ENCODE assay signal across 7 mouse cellular contexts in the genomic region with DNA sequence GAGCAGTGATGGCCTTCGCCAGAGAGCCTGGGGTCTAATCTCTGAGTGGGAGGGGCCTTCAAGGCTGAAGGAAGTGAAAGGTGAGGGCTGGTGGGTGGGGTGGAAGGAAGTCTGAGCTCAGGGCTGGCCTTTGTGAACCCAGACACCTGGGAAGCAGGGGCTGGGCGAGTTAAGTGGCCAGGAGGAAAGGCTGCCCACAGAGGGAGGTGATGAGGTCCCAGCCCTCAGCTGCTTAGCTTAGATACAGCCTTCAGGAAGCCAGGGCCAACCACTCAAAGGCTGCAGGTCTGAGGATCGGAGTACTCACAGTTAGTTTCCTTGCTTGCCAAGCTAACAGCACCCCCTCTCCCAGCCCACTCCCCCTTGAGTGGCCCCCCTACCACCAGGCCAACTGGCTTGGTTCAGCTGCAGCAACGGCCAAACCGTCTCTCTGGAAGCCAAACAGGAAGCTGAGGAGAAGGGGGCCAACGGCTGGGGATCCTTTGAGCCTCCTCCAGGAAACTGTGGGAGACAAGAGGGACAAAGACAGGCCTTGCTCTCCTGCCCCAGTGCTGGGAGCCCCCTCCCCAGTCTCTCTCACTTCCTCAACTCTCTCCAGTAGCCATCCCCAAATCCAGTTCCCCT. TPM values are rescaled to one million over a fixed set of nuclear protein-coding genes. Genes with fewer than 3 reads are reported as not detected.
DNase-seq lines count a peak whose midpoint lies in the region; ATAC-seq and TF ChIP-seq lines count a peak whose summit lies in the region.

No protein-coding gene starts in this region.

- 12% methylated on average over 6 of the region's 6 CpGs for WGBS in lung, embryonic 16.5 days
- 30% methylated on average over 6 of the region's 6 CpGs for WGBS in embryonic facial prominence, embryonic 11.5 days
- 25% methylated on average over 6 of the region's 6 CpGs for WGBS in heart, embryonic 11.5 days (ENCODE audit: insufficient replicate concordance)
- 19% methylated on average over 6 of the region's 6 CpGs for WGBS in liver, embryonic 11.5 days
- 24% methylated on average over 6 of the region's 6 CpGs for WGBS in stomach, postnatal 0 days

- TF ChIP-seq EP300 in stomach, postnatal 0 days (optimal IDR thresholded peaks at IDR 0.05), result no peak

- no peak for DNase-seq in lung, postnatal 25 days (ENCODE audit: low spot score)
- DNase-seq in embryonic facial prominence, embryonic 11.5 days (ENCODE audit: low spot score), result no peak
- DNase-seq in liver, embryonic 11.5 days (ENCODE audit: low spot score), result peak; percentile 39
- DNase-seq in stomach, postnatal 0 days (ENCODE audit: low spot score), result peak; percentile 63
- DNase-seq in frontal cortex, postnatal 36 days (ENCODE audit: low spot score in 2 of 2), result no peak

- ATAC-seq in lung, embryonic 16.5 days (ENCODE audit: low read depth), result peak; percentile 18
- 0 out of 2 replicates have a peak, but pooled peaks have one; percentile 17 for ATAC-seq in embryonic facial prominence, embryonic 11.5 days (replicated peaks; ENCODE audit: insufficient number of reproducible peaks, low FRiP score, low TSS enrichment, low read depth)
- ATAC-seq in heart, embryonic 11.5 days (replicated peaks; ENCODE audit: insufficient number of reproducible peaks, low FRiP score, low TSS enrichment), result peak; percentile 35; the same call in 1 of the 2 replicates
- ATAC-seq in liver, embryonic 11.5 days (replicated peaks; ENCODE audit: low FRiP score), result peak; percentile 32; the same call in 1 of the 2 replicates
- peak; percentile 36 for ATAC-seq in stomach, postnatal 0 days (ENCODE audit: low FRiP score, low TSS enrichment)

- peak overlapping the region; percentile 43 for H3K27ac ChIP-seq in lung, embryonic 16.5 days (ENCODE audit: low read length)
- no peak overlapping the region for H3K27ac ChIP-seq in embryonic facial prominence, embryonic 11.5 days (replicated peaks; ENCODE audit: low read depth, low read length)
- no peak overlapping the region for H3K27ac ChIP-seq in heart, embryonic 11.5 days (ENCODE audit: low read depth, low read length)
- peak overlapping the region; percentile 60 for H3K27ac ChIP-seq in liver, embryonic 11.5 days (ENCODE audit: low read depth, low read length)
- H3K27ac ChIP-seq in stomach, postnatal 0 days (replicated peaks), result peak overlapping the region; percentile 65

- no peaks in the 10 kb centered on the region for H3K9me3 ChIP-seq in lung, embryonic 16.5 days (ENCODE audit: control insufficient read depth, low read length)
- no peaks in the 10 kb centered on the region for H3K9me3 ChIP-seq in embryonic facial prominence, embryonic 11.5 days (replicated peaks; ENCODE audit: control insufficient read depth, low read length)
- no peaks in the 10 kb centered on the region for H3K9me3 ChIP-seq in heart, embryonic 11.5 days (replicated peaks; ENCODE audit: control insufficient read depth, low read length)
- H3K9me3 ChIP-seq in liver, embryonic 11.5 days (ENCODE audit: control insufficient read depth, low read length), result no peaks in the 10 kb centered on the region
- no peaks in the 10 kb centered on the region for H3K9me3 ChIP-seq in stomach, postnatal 0 days (ENCODE audit: control insufficient read depth, low read length)

- H3K4me2 ChIP-seq in lung, embryonic 16.5 days (ENCODE audit: low read depth, low read length), result no peak overlapping the region
- no peak overlapping the region for H3K4me2 ChIP-seq in embryonic facial prominence, embryonic 11.5 days (ENCODE audit: low read depth, low read length)
- H3K4me2 ChIP-seq in heart, embryonic 11.5 days, result no peak overlapping the region
- no peak overlapping the region for H3K4me2 ChIP-seq in liver, embryonic 11.5 days
- H3K4me2 ChIP-seq in stomach, postnatal 0 days (replicated peaks; ENCODE audit: low read depth), result no peak overlapping the region

- TF ChIP-seq CTCF in stomach, postnatal 0 days (IDR thresholded peaks at IDR 0.05; ENCODE audit: low read depth), result 0 out of 2 replicates have a peak, but pooled peaks have one; percentile 5

- no peak overlapping the region for H3K4me3 ChIP-seq in lung, embryonic 16.5 days (ENCODE audit: low read length)
- no peak overlapping the region for H3K4me3 ChIP-seq in embryonic facial prominence, embryonic 11.5 days (ENCODE audit: low read depth, low read length)
- no peak overlapping the region for H3K4me3 ChIP-seq in heart, embryonic 11.5 days (ENCODE audit: low read depth, low read length)
- no peak overlapping the region for H3K4me3 ChIP-seq in liver, embryonic 11.5 days (ENCODE audit: low read depth, low read length)
- H3K4me3 ChIP-seq in stomach, postnatal 0 days (ENCODE audit: low read depth, low read length), result no peak overlapping the region

- H3K27me3 ChIP-seq in lung, embryonic 16.5 days (ENCODE audit: control insufficient read depth, insufficient read depth, low read depth, low read length), result no peaks in the 10 kb centered on the region
- no peaks in the 10 kb centered on the region for H3K27me3 ChIP-seq in embryonic facial prominence, embryonic 11.5 days (ENCODE audit: control insufficient read depth, insufficient read depth, low read length)
- H3K27me3 ChIP-seq in heart, embryonic 11.5 days (ENCODE audit: control insufficient read depth, insufficient read depth, low read length), result no peaks in the 10 kb centered on the region
- H3K27me3 ChIP-seq in liver, embryonic 11.5 days (replicated peaks; ENCODE audit: control insufficient read depth, insufficient read depth, low read length), result no peaks in the 10 kb centered on the region
- H3K27me3 ChIP-seq in stomach, postnatal 0 days (ENCODE audit: control insufficient read depth, insufficient read depth, low read length), result no peaks in the 10 kb centered on the region

- H3K4me1 ChIP-seq in lung, embryonic 16.5 days (replicated peaks; ENCODE audit: control insufficient read depth, insufficient read depth, low read length), result peaks cover 31% of the 10 kb centered on the region
- no peaks in the 10 kb centered on the region for H3K4me1 ChIP-seq in embryonic facial prominence, embryonic 11.5 days (ENCODE audit: control insufficient read depth, insufficient read depth, low read length)
- H3K4me1 ChIP-seq in heart, embryonic 11.5 days (ENCODE audit: control insufficient read depth, insufficient read depth, low read length), result peaks cover 29% of the 10 kb centered on the region
- peaks cover 38% of the 10 kb centered on the region for H3K4me1 ChIP-seq in liver, embryonic 11.5 days (replicated peaks; ENCODE audit: control insufficient read depth, insufficient read depth, low read length)
- H3K4me1 ChIP-seq in stomach, postnatal 0 days (replicated peaks; ENCODE audit: control insufficient read depth, insufficient read depth), result peaks cover 6% of the 10 kb centered on the region; the same call in 1 of the 2 replicates

- H3K9ac ChIP-seq in lung, embryonic 16.5 days (ENCODE audit: low read length), result peak overlapping the region; percentile 40
- no peak overlapping the region for H3K9ac ChIP-seq in embryonic facial prominence, embryonic 11.5 days (replicated peaks; ENCODE audit: low read length)
- no peak overlapping the region; the same call in 1 of the 2 replicates for H3K9ac ChIP-seq in heart, embryonic 11.5 days (ENCODE audit: low read depth, low read length)
- no peak overlapping the region for H3K9ac ChIP-seq in liver, embryonic 11.5 days (ENCODE audit: low read depth, low read length)
- H3K9ac ChIP-seq in stomach, postnatal 0 days (ENCODE audit: low read length), result no peak overlapping the region; the same call in 1 of the 2 replicates

- H3K36me3 ChIP-seq in lung, embryonic 16.5 days (ENCODE audit: control insufficient read depth, insufficient read depth, low read length), result no peaks in the 10 kb centered on the region
- H3K36me3 ChIP-seq in embryonic facial prominence, embryonic 11.5 days (replicated peaks; ENCODE audit: control insufficient read depth, insufficient read depth, low read depth, low read length), result no peaks in the 10 kb centered on the region
- H3K36me3 ChIP-seq in heart, embryonic 11.5 days (ENCODE audit: control insufficient read depth, insufficient read depth, low read length), result no peaks in the 10 kb centered on the region
- no peaks in the 10 kb centered on the region for H3K36me3 ChIP-seq in liver, embryonic 11.5 days (ENCODE audit: control insufficient read depth, insufficient read depth, low read length)
- H3K36me3 ChIP-seq in stomach, postnatal 0 days (ENCODE audit: control insufficient read depth, insufficient read depth, low read length), result no peaks in the 10 kb centered on the region

RNA-seq across cellular contexts. Expression of gene Zfp36l2, which starts 26.4 kb away (rescaled TPM):
- 10.1 and 11.2 TPM in 2 replicates for polyA plus RNA-seq in lung, embryonic 16.5 days (2015; fragmentation: Nextera tagmentation; extraction: Ambion mirVana)
- 22.8 and 23.5 TPM in 2 replicates for polyA plus RNA-seq in embryonic facial prominence, embryonic 11.5 days (2014; fragmentation: Nextera tagmentation; extraction: Ambion mirVana)
- polyA plus RNA-seq in heart, embryonic 11.5 days (2014; fragmentation: Nextera tagmentation; extraction: Ambion mirVana), result 8.0 and 9.6 TPM in 2 replicates
- polyA plus RNA-seq in liver, embryonic 11.5 days (2014; fragmentation: Nextera tagmentation; extraction: Ambion mirVana), result 24.7 and 26.7 TPM in 2 replicates
- polyA plus RNA-seq in stomach, postnatal 0 days (2015; fragmentation: Nextera tagmentation; extraction: Ambion mirVana), result 17.5 and 18.3 TPM in 2 replicates

Comparison
In these comparisons a context has a peak if more than half of its experiments do, and no peak if none do; other contexts are left out.
1. H3K27ac ChIP-seq: peak in lung, embryonic 16.5 days (single experiment), liver, embryonic 11.5 days (single experiment) and stomach, postnatal 0 days (single experiment); none in embryonic facial prominence, embryonic 11.5 days (single experiment) and heart, embryonic 11.5 days (single experiment).
2. DNase-seq: peak in liver, embryonic 11.5 days (single experiment) and stomach, postnatal 0 days (single experiment); none in lung, postnatal 25 days (single experiment), embryonic facial prominence, embryonic 11.5 days (single experiment) and frontal cortex, postnatal 36 days (0 of 2).
3. Peak in every context shown above with its lines, with median percentiles within 50 percentile points of each other: ATAC-seq.